In the genomic region with DNA sequence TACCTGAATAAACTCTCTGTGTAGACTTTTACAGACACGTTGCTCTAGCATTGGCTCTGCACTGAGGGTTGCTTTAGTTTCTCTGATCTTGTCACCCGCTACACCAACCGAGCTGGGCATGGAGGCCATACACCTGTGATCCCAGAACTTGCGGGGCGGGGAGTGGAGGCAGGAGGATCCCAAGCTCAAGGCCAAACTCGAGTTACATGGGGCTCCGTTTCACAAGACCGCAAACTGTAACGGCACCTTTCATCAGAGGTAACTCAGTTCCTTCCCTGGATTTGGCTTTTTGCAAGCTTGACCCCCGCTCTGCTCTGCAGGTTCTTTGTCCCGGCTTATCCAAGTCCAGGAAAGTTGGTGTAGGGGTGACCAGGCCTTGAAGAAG, we compare ENCODE assay signal across 7 mouse cellular contexts. TPM values are rescaled to one million over a fixed set of nuclear protein-coding genes. Genes with fewer than 3 reads are reported as not detected.
DNase-seq lines count a peak whose midpoint lies in the region; ATAC-seq and TF ChIP-seq lines count a peak whose summit lies in the region.

No protein-coding gene starts in this region.

- H3K9me3 ChIP-seq in lung, embryonic 14.5 days (ENCODE audit: low read depth, low read length) = no peaks in the 10 kb centered on the region
- no peaks in the 10 kb centered on the region for H3K9me3 ChIP-seq in forebrain, embryonic 10.5 days
- no peaks in the 10 kb centered on the region for H3K9me3 ChIP-seq in limb, embryonic 11.5 days (ENCODE audit: control insufficient read depth, low read length)

- ATAC-seq in lung, embryonic 14.5 days (ENCODE audit: insufficient read depth) = no peak
- ATAC-seq in limb, embryonic 11.5 days (ENCODE audit: insufficient number of reproducible peaks, low FRiP score, low TSS enrichment, low read depth) = no peak
- no peak for ATAC-seq in frontal cortex, adult (ENCODE audit: low TSS enrichment)

- H3K9ac ChIP-seq in lung, embryonic 14.5 days = peak overlapping the region; percentile 72
- peak overlapping the region; percentile 64 for H3K9ac ChIP-seq in limb, embryonic 11.5 days (ENCODE audit: low read length)

- 0 out of 2 replicates have a peak, but pooled peaks cover 3% of the 10 kb centered on the region for H3K36me3 ChIP-seq in lung, embryonic 14.5 days (ENCODE audit: insufficient read depth)
- peaks cover 11% of the 10 kb centered on the region for H3K36me3 ChIP-seq in forebrain, embryonic 10.5 days (replicated peaks)
- no peaks in the 10 kb centered on the region for H3K36me3 ChIP-seq in limb, embryonic 11.5 days (ENCODE audit: control insufficient read depth, insufficient read depth, low read length)

- DNase-seq in lung, embryonic 14.5 days = no peak
- no peak for DNase-seq in lung, adult 18-20 months
- DNase-seq in forebrain, embryonic 10.5 days (ENCODE audit: extremely low spot score, low spot score) = no peak
- no peak for DNase-seq in limb, embryonic 11.5 days (ENCODE audit: low spot score)
- DNase-seq in natural killer cell, adult 2 months (ENCODE audit: low spot score in 2 of 2) = no peak

- WGBS in lung, embryonic 14.5 days = 36% methylated on average over 11 of the region's 11 CpGs
- WGBS in forebrain, embryonic 10.5 days = 39% methylated on average over 11 of the region's 11 CpGs
- WGBS in limb, embryonic 11.5 days = 40% methylated on average over 11 of the region's 11 CpGs
- 26% methylated on average over 11 of the region's 11 CpGs for whole genome bisulfite sequencing in olfactory bulb, adult 2 months

- TF ChIP-seq CTCF in lung, embryonic 14.5 days (IDR thresholded peaks at IDR 0.05; ENCODE audit: low read depth) = no peak
- no peak for TF ChIP-seq CTCF in olfactory bulb, adult 2 months (IDR thresholded peaks at IDR 0.05; ENCODE audit: insufficient read depth, low read depth, low read length)

- H3K27me3 ChIP-seq in lung, embryonic 14.5 days (ENCODE audit: insufficient read depth, low read length) = no peaks in the 10 kb centered on the region
- no peaks in the 10 kb centered on the region for H3K27me3 ChIP-seq in forebrain, embryonic 10.5 days (ENCODE audit: poor library complexity, severe bottlenecking)
- no peaks in the 10 kb centered on the region for H3K27me3 ChIP-seq in limb, embryonic 11.5 days (ENCODE audit: control insufficient read depth, insufficient read depth, low read length)

- H3K27ac ChIP-seq in lung, embryonic 14.5 days (ENCODE audit: low read depth) = no peak overlapping the region
- peak overlapping the region; percentile 96 for H3K27ac ChIP-seq in forebrain, embryonic 10.5 days
- no peak overlapping the region for H3K27ac ChIP-seq in limb, embryonic 11.5 days (replicated peaks; ENCODE audit: low read depth, low read length)
- no peak overlapping the region for H3K27ac ChIP-seq in olfactory bulb, adult 2 months (ENCODE audit: insufficient read depth, low read depth, low read length)

- H3K4me1 ChIP-seq in lung, embryonic 14.5 days (ENCODE audit: insufficient read depth) = peaks cover 10% of the 10 kb centered on the region
- H3K4me1 ChIP-seq in forebrain, embryonic 10.5 days = peaks cover 30% of the 10 kb centered on the region
- peaks cover 14% of the 10 kb centered on the region for H3K4me1 ChIP-seq in limb, embryonic 11.5 days (ENCODE audit: control insufficient read depth, insufficient read depth, low read length)
- peaks cover 14% of the 10 kb centered on the region for H3K4me1 ChIP-seq in olfactory bulb, adult 2 months (ENCODE audit: control insufficient read depth, insufficient read depth, low read length)

- H3K4me2 ChIP-seq in lung, embryonic 14.5 days = peak overlapping the region; percentile 92
- H3K4me2 ChIP-seq in limb, embryonic 11.5 days (ENCODE audit: low read depth, severe bottlenecking) = peak overlapping the region; percentile 62

- no peak for TF ChIP-seq POLR2A in olfactory bulb, adult 2 months (IDR thresholded peaks at IDR 0.05; ENCODE audit: insufficient read depth, low read depth, low read length)

- peak overlapping the region; percentile 83 for H3K4me3 ChIP-seq in lung, embryonic 14.5 days (ENCODE audit: low read depth, low read length)
- peak overlapping the region; percentile 86 for H3K4me3 ChIP-seq in forebrain, embryonic 10.5 days
- peak overlapping the region; percentile 64 for H3K4me3 ChIP-seq in limb, embryonic 11.5 days (ENCODE audit: low read depth, low read length)
- peak overlapping the region; percentile 96 for H3K4me3 ChIP-seq in olfactory bulb, adult 2 months (ENCODE audit: insufficient read depth, low read depth, low read length)

RNA-seq across cellular contexts. Expression of a gene that starts 1.0 kb away (rescaled TPM):
- 8.1 and 9.6 TPM in 2 replicates for polyA plus RNA-seq in lung, embryonic 14.5 days (2014; fragmentation: Nextera tagmentation; extraction: Ambion mirVana)
- 15.3 and 18.6 TPM in 2 replicates for polyA plus RNA-seq in forebrain, embryonic 10.5 days (2016; fragmentation: Nextera tagmentation; extraction: Ambion mirVana)
- 10.7 and 11.8 TPM in 2 replicates for polyA plus RNA-seq in limb, embryonic 11.5 days (2014; fragmentation: Nextera tagmentation; extraction: Ambion mirVana)
- not detected in 2 replicates for polyA plus RNA-seq in olfactory bulb, adult 2 months (2012; ENCODE audit: insufficient read depth, insufficient read length, low replicate concordance, missing spikeins)

RNA-seq across cellular contexts. Expression of a gene that starts 5.9 kb away (rescaled TPM):
- polyA plus RNA-seq in lung, embryonic 14.5 days (2014; fragmentation: Nextera tagmentation; extraction: Ambion mirVana) = 105 and 109 TPM in 2 replicates
- polyA plus RNA-seq in forebrain, embryonic 10.5 days (2016; fragmentation: Nextera tagmentation; extraction: Ambion mirVana) = 85.3 and 87.5 TPM in 2 replicates
- 99.8 and 103 TPM in 2 replicates for polyA plus RNA-seq in limb, embryonic 11.5 days (2014; fragmentation: Nextera tagmentation; extraction: Ambion mirVana)
- not detected in 2 replicates for polyA plus RNA-seq in olfactory bulb, adult 2 months (2012; ENCODE audit: insufficient read depth, insufficient read length, low replicate concordance, missing spikeins)

RNA-seq across cellular contexts. Expression of a gene that starts 14.7 kb away (rescaled TPM):
- polyA plus RNA-seq in lung, embryonic 14.5 days (2014; fragmentation: Nextera tagmentation; extraction: Ambion mirVana) = 70.4 and 74.2 TPM in 2 replicates
- polyA plus RNA-seq in forebrain, embryonic 10.5 days (2016; fragmentation: Nextera tagmentation; extraction: Ambion mirVana) = 52.9 and 60.5 TPM in 2 replicates
- polyA plus RNA-seq in limb, embryonic 11.5 days (2014; fragmentation: Nextera tagmentation; extraction: Ambion mirVana) = 65.1 and 69.0 TPM in 2 replicates
- polyA plus RNA-seq in olfactory bulb, adult 2 months (2012; ENCODE audit: insufficient read depth, insufficient read length, low replicate concordance, missing spikeins) = 164 and 673 TPM in 2 replicates

RNA-seq across cellular contexts. Expression of a gene that starts 54.9 kb away (rescaled TPM):
- 13.6 and 13.8 TPM in 2 replicates for polyA plus RNA-seq in lung, embryonic 14.5 days (2014; fragmentation: Nextera tagmentation; extraction: Ambion mirVana)
- polyA plus RNA-seq in forebrain, embryonic 10.5 days (2016; fragmentation: Nextera tagmentation; extraction: Ambion mirVana) = 4.1 and 4.8 TPM in 2 replicates
- polyA plus RNA-seq in limb, embryonic 11.5 days (2014; fragmentation: Nextera tagmentation; extraction: Ambion mirVana) = 6.2 and 7.8 TPM in 2 replicates
- polyA plus RNA-seq in olfactory bulb, adult 2 months (2012; ENCODE audit: insufficient read depth, insufficient read length, low replicate concordance, missing spikeins) = not detected in 2 replicates

Comparison
In these comparisons a context has a peak if more than half of its experiments do, and no peak if none do; other contexts are left out.
1. RNA of a gene that starts 5.9 kb away (polyA plus RNA-seq): 105 to 109 TPM in lung, embryonic 14.5 days, 99.8 to 103 TPM in limb, embryonic 11.5 days and 85.3 to 87.5 TPM in forebrain, embryonic 10.5 days; not detected in olfactory bulb, adult 2 months; every median in the first group is over 10 times any median in the second.
2. Peak in every context shown above with its lines, with median percentiles within 50 percentile points of each other: H3K4me3 ChIP-seq.